Mouse (Mus musculus): ENCODE results near the gene Wwc2. TPM values are rescaled to one million over a fixed set of nuclear protein-coding genes. Genes with fewer than 3 reads are reported as not detected.

The Wwc2 gene
- polyA plus RNA-seq, 1 experiment from 2014 or later, result 1.8 TPM

DNA sequence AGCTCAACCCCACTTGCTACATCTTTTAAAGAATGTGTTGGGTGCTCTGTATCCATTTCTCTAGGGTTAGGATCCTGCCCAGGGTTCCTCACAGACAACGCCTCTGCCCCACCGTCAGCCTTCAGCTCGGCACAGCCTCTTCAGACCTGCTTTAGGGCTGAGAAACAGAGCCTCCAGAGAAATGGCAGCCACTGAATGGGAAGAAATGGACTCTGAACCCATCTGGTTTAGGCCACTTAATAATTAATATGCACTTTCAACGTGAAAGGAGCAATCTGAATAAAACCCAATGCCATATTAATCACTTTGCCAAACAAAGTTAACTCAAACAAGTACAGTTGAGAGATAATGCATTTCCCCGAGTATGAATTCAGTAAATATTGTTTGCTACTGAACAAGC, 106.4 kb downstream of the Wwc2 start:
- Histone ChIP-seq H3K9me3 (ENCODE audit: low read length) (no peaks in the 10 kb centered on the region), H3K36me3 (replicated peaks; ENCODE audit: insufficient read depth, low read length) (no peaks in the 10 kb centered on the region), H3K27me3 (ENCODE audit: insufficient read depth, low read length) (no peaks in the 10 kb centered on the region), H3K4me1 (ENCODE audit: insufficient read depth) (no peaks in the 10 kb centered on the region), H3K27ac (ENCODE audit: low read depth) (no peak overlapping the region), H3K4me3 (ENCODE audit: low read depth, low read length) (no peak overlapping the region), H3K4me2 (ENCODE audit: low read depth, low read length) (no peak overlapping the region), H3K9ac (replicated peaks) (no peak overlapping the region)
- DNase-seq (no peak), ATAC-seq (no peak)
- 71% methylated on average over 5 of the region's 5 CpGs for WGBS (ENCODE audit: insufficient replicate concordance)
- TF ChIP-seq EP300 (IDR thresholded peaks at IDR 0.05; ENCODE audit: low read depth) (no peak), CTCF (IDR thresholded peaks at IDR 0.05; ENCODE audit: low read depth) (no peak)

DNA sequence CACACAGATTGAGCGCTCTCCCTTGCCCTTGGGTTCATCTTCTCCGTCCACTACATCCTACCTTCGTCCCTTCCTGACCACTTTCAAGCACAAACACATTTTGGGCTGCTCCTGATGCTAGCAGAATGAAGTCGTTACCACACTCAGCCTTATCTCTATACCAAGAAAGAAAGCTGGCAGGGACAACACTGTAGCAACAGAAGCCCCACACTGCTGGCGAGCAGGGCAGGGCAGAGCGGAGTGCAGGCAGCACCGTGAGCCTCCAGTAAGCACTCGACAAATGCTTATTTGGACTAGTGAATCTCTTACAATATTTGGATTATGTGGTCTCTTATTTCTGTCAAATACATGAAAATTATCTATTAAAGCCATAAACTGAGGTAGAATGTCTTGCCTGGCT, 107.0 kb downstream of the Wwc2 start:
- Histone ChIP-seq H3K4me2 (ENCODE audit: low read depth, low read length) (no peak overlapping the region), H3K9me3 (ENCODE audit: low read length) (no peaks in the 10 kb centered on the region), H3K27ac (ENCODE audit: low read depth) (no peak overlapping the region), H3K4me1 (ENCODE audit: insufficient read depth) (no peaks in the 10 kb centered on the region), H3K9ac (replicated peaks) (no peak overlapping the region), H3K36me3 (replicated peaks; ENCODE audit: insufficient read depth, low read length) (no peaks in the 10 kb centered on the region), H3K4me3 (ENCODE audit: low read depth, low read length) (no peak overlapping the region), H3K27me3 (ENCODE audit: insufficient read depth, low read length) (no peaks in the 10 kb centered on the region)
- no peak for ATAC-seq
- WGBS (ENCODE audit: insufficient replicate concordance), result 85% methylated on average over 8 of the region's 8 CpGs
- TF ChIP-seq EP300 (IDR thresholded peaks at IDR 0.05; ENCODE audit: low read depth) (no peak), CTCF (IDR thresholded peaks at IDR 0.05; ENCODE audit: low read depth) (no peak)
- no peak for DNase-seq

DNA sequence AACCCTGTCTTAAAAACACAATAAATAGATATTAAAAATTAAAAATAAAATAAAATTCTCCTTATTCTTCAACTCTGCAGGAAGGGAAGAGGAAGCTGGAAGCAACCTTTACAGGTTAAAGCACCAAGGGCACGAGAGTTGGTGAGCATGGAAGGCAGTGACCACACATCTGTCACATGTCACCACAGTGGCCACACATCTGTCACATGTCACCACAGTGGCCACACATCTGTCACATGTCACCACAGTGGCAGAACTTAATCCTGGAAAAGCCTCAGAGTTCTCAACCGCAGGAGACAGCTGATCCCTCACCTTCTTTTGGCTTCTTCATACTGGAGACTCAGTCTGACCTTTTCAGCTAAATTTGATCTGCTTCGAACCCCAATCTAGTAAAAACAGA, 112.2 kb downstream of the Wwc2 start:
- WGBS (ENCODE audit: insufficient replicate concordance), result 43% methylated on average over 3 of the region's 3 CpGs
- Histone ChIP-seq H3K9ac (replicated peaks) (no peak overlapping the region), H3K27me3 (ENCODE audit: insufficient read depth, low read length) (no peaks in the 10 kb centered on the region), H3K4me3 (ENCODE audit: low read depth, low read length) (no peak overlapping the region), H3K27ac (ENCODE audit: low read depth) (no peak overlapping the region), H3K36me3 (replicated peaks; ENCODE audit: insufficient read depth, low read length) (no peaks in the 10 kb centered on the region), H3K4me1 (ENCODE audit: insufficient read depth) (no peaks in the 10 kb centered on the region), H3K4me2 (ENCODE audit: low read depth, low read length) (no peak overlapping the region), H3K9me3 (ENCODE audit: low read length) (no peaks in the 10 kb centered on the region)
- ATAC-seq (no peak), DNase-seq (no peak)
- no peak for TF ChIP-seq CTCF (IDR thresholded peaks at IDR 0.05; ENCODE audit: low read depth)
- no peak for TF ChIP-seq EP300 (IDR thresholded peaks at IDR 0.05; ENCODE audit: low read depth)

DNA sequence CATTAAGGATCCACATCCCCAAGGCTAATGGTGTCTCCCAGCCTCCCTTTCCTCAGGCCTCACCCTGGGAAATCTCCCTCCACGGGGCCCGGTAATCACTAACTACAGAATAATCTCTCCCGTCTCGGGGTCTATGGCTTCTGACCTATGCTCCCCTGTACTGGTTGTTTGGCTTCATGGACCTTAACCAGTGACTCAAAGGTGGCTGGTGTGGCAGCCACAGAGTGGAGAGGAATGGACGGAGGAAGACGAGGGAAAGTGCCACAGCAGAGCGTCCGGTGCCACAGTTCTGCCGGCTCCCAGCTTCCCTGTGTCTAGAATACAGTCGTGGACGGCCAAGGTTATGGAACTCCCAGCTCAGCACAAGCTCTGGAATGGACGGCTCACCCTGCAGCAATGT, 114.9 kb downstream of the Wwc2 start:
- no peaks in the 10 kb centered on the region for H3K9me3 ChIP-seq (ENCODE audit: low read length)
- no peak overlapping the region for H3K9ac ChIP-seq (replicated peaks)
- no peak overlapping the region for H3K4me2 ChIP-seq (ENCODE audit: low read depth, low read length)
- no peaks in the 10 kb centered on the region for H3K27me3 ChIP-seq (ENCODE audit: insufficient read depth, low read length)
- no peaks in the 10 kb centered on the region for H3K4me1 ChIP-seq (ENCODE audit: insufficient read depth)
- no peak overlapping the region for H3K4me3 ChIP-seq (ENCODE audit: low read depth, low read length)
- WGBS (ENCODE audit: insufficient replicate concordance), result 83% methylated on average over 12 of the region's 12 CpGs
- H3K27ac ChIP-seq (ENCODE audit: low read depth), result no peak overlapping the region
- DNase-seq (no peak), ATAC-seq (no peak)
- no peaks in the 10 kb centered on the region; the same call in 1 of the 2 replicates for H3K36me3 ChIP-seq (replicated peaks; ENCODE audit: insufficient read depth, low read length)
- TF ChIP-seq CTCF (IDR thresholded peaks at IDR 0.05; ENCODE audit: low read depth), result no peak

DNA sequence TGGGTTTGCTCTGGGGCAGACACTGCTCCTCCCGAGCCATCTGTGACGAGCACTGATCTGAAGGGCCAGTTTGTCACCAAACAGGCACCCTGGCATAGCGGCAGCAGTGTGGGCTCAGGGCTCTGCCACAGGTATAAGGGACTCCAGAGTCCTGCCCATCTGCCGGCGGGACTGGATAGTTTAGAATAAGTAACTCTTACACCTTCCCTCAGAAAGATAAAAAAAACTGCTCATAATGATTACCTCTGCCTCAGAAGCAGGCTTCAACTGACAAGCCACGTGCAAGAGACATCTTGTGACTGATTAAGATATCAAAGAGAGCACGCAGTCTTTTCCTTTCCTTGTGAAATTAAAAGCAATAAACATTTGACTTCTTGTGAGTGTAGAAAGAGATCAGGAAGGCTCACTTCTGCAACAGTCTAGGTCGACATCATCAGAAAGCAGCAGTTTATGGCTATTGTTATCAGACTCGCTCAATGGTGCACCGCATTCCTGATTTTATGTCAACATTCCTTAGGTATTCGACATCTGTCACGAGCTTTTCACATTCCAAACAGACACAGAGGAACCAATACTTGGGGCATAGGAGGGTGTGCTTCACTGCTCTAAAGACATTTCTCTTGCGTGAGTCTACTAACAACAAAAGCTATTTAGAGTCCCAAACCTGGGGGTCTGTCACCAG, 116.1 kb downstream of the Wwc2 start:
- Histone ChIP-seq H3K27me3 (ENCODE audit: insufficient read depth, low read length) (no peaks in the 10 kb centered on the region), H3K9ac (replicated peaks) (no peak overlapping the region), H3K4me1 (ENCODE audit: insufficient read depth) (no peaks in the 10 kb centered on the region), H3K4me3 (ENCODE audit: low read depth, low read length) (no peak overlapping the region), H3K4me2 (ENCODE audit: low read depth, low read length) (no peak overlapping the region), H3K9me3 (ENCODE audit: low read length) (no peaks in the 10 kb centered on the region), H3K27ac (ENCODE audit: low read depth) (no peak overlapping the region), H3K36me3 (replicated peaks; ENCODE audit: insufficient read depth, low read length) (no peaks in the 10 kb centered on the region; the same call in 1 of the 2 replicates)
- ATAC-seq (no peak), DNase-seq (no peak)
- WGBS (ENCODE audit: insufficient replicate concordance), result 65% methylated on average over 13 of the region's 13 CpGs
- no peak for TF ChIP-seq EP300 (IDR thresholded peaks at IDR 0.05; ENCODE audit: low read depth)
- no peak for TF ChIP-seq CTCF (IDR thresholded peaks at IDR 0.05; ENCODE audit: low read depth)

DNA sequence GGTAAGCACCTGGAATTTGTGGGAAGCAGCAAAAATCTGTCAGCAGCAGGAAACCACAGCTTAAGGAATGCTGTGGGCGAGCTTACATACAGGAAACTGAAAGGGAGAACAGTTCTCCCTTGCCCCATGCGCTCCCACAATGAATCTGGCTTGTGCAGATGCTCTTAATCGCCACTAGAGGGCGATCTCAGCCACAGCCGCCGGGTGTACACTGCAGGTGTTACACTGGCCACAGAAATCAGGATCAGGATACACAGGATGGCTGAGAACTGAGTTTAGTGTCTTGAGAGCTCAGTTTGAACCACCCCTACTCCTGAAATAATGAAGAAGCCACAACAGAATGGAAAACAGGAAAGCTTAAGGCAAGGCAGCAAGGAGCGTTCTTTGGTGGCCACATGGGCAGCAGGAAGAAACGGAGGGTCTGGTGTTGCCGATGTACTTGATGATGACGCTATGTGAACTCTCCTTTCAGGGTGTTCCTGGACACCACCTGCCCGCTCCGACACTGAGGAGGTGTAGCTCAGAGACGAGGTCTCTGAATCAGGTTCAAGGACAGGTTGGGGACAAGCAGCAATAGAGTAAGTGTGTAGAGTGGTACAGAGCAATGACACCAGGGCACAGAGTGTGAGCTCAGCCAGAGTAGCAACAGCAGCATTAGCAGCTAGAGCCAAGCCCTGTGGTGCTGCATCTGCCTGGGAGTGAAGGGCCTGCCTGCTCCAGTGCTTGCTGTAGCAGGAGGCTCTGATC, 118.2 kb downstream of the Wwc2 start:
- H3K4me3 ChIP-seq (ENCODE audit: low read depth, low read length), result no peak overlapping the region
- no peaks in the 10 kb centered on the region for H3K4me1 ChIP-seq (ENCODE audit: insufficient read depth)
- no peaks in the 10 kb centered on the region for H3K9me3 ChIP-seq (ENCODE audit: low read length)
- peaks cover 2% of the 10 kb centered on the region; the same call in 1 of the 2 replicates for H3K36me3 ChIP-seq (replicated peaks; ENCODE audit: insufficient read depth, low read length)
- DNase-seq (peak; percentile 32), ATAC-seq (peak; percentile 77)
- peak; percentile 95 for TF ChIP-seq CTCF (IDR thresholded peaks at IDR 0.05; ENCODE audit: low read depth)
- TF ChIP-seq EP300 (IDR thresholded peaks at IDR 0.05; ENCODE audit: low read depth), result no peak
- H3K4me2 ChIP-seq (ENCODE audit: low read depth, low read length), result no peak overlapping the region
- H3K9ac ChIP-seq (replicated peaks), result no peak overlapping the region
- no peak overlapping the region for H3K27ac ChIP-seq (ENCODE audit: low read depth)
- 46% methylated on average over 13 of the region's 13 CpGs for WGBS (ENCODE audit: insufficient replicate concordance)
- no peaks in the 10 kb centered on the region for H3K27me3 ChIP-seq (ENCODE audit: insufficient read depth, low read length)

Measured in liver, postnatal 0 days (tissue).